16 mouse cellular contexts compared by ENCODE assay signal in the genomic region with DNA sequence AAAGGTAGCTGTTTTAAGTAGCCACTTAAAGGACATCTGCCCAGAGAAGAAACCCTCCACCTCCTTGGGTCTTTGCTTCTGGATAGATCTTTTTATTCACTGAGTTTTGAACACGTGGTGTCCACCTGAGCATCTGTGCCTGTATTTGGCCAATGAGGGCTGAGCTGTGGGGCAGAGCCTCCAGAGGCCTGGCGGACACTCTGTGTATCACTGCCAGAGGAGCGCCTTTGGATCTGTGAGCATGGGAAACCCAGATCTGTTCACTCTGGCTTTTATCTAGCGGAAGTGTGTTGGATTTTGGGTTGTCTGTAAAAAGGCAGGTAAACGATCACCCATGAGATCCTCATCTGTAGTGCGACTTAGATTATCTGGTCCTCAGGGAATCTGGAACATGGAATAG.
"Had no signal": no experiment of that assay in that cellular context is flagged by ENCODE, and none has a peak within 500 bp of the region (broad histone marks: within the 10 kb centered on the region; RNA-seq: fewer than 3 reads in every experiment).

No protein-coding gene starts in this region.

- H3K4me2 ChIP-seq: neural tube, embryonic 13.5 days; neural tube, embryonic 15.5 days; stomach, embryonic 15.5 days had no signal

- H3K27me3 ChIP-seq: stomach, embryonic 15.5 days had no signal

- H3K36me3 ChIP-seq: neural tube, embryonic 13.5 days; neural tube, embryonic 15.5 days; stomach, embryonic 15.5 days had no signal

- H3K9me3 ChIP-seq: neural tube, embryonic 13.5 days; neural tube, embryonic 15.5 days; stomach, embryonic 15.5 days had no signal

- H3K9ac ChIP-seq: neural tube, embryonic 13.5 days; neural tube, embryonic 15.5 days; stomach, embryonic 15.5 days had no signal

- H3K4me3 ChIP-seq: neural tube, embryonic 13.5 days; neural tube, embryonic 15.5 days; stomach, embryonic 15.5 days had no signal

- DNase-seq: retina, postnatal 1 day; right cerebral cortex, adult 18-20 months; right cerebral cortex, postnatal 14 days; right cerebral cortex, postnatal 25 days; right cerebral cortex, postnatal 4 days; spleen, adult 18-20 months; thymus, adult 18-20 months; thymus, adult 2 months; thymus, postnatal 14 days; thymus, postnatal 25 days; thymus, postnatal 36 days; thymus, postnatal 4 days had no signal

- H3K27ac ChIP-seq: neural tube, embryonic 13.5 days; neural tube, embryonic 15.5 days; stomach, embryonic 15.5 days; stomach, postnatal 0 days had no signal
